Mouse (Mus musculus) central nervous system, embryonic 14 days (tissue): ENCODE measurements around the gene Dynlt1f. TPM values are rescaled to one million over a fixed set of nuclear protein-coding genes. Genes with fewer than 3 reads are reported as not detected.

Source experiments
- polyA plus RNA-seq: library from polyadenylated mRNA; depleted of rRNA; stranded (reverse); fragments of >200 nt; gene quantifications from 2 replicates; pipeline ENCODE4 v1.2.3, GENCODE M21; 2012; rRNA removed

Gene Dynlt1f
- 316 and 354 TPM in 2 replicates for polyA plus RNA-seq

GRCm38 (mm10) chr17:6655567-6656281 is at the start of gene Dynlt1f:
Dynlt1f (minus strand) TSS chr17:6655900.

GRCm38 (mm10) chr17:6658801-6659200 is 3.1 kb upstream of the Dynlt1f start, which contains the start of gene Sytl3:
Sytl3 (plus strand) TSS chr17:6659093.

GRCm38 (mm10) chr17:6601204-6601911 is 54.3 kb downstream of the Dynlt1f start, which contains the start of gene Dynlt1c:
Dynlt1c (plus strand) TSS chr17:6601671.

Other genes starting within 250 kb of the Dynlt1f start
- 853 and 911 TPM in 2 replicates for gene Dynlt1b, start 225.8 kb downstream of the Dynlt1f start, polyA plus RNA-seq
- gene Dynlt1c, start 54.2 kb downstream of the Dynlt1f start, polyA plus RNA-seq: 63.6 and 68.8 TPM in 2 replicates
- gene Sytl3, start 3.2 kb upstream of the Dynlt1f start, polyA plus RNA-seq: 0.61 and 0.63 TPM in 2 replicates
- 44.3 and 63.2 TPM in 2 replicates for gene Ezr, start 126.9 kb upstream of the Dynlt1f start, polyA plus RNA-seq